Mouse (Mus musculus) myocyte (in vitro differentiated cells): ENCODE data around the gene Ank.

Source experiments
- MYOG ChIP-seq, 3 experiments: IDR thresholded peaks; one replicate each; pipeline ENCODE4 v1.6.1; 2011; ENCODE audit warnings: control low read depth in 2 of 3, low read depth in 2 of 3, mild to moderate bottlenecking in 2 of 3; ENCODE audit not compliant: insufficient read length in 2 of 3, control insufficient read depth in 1 of 3, insufficient read depth in 1 of 3
- POLR2A ChIP-seq: IDR thresholded peaks from one replicate; pipeline ENCODE4 v1.6.1; 2011; ENCODE audit warnings: low read depth, mild to moderate bottlenecking, control low read depth, moderate library complexity; ENCODE audit not compliant: insufficient read length
- USF1 ChIP-seq: IDR thresholded peaks from one replicate; pipeline ENCODE4 v1.6.1; 2011; ENCODE audit warnings: low read depth, mild to moderate bottlenecking, control low read depth, moderate library complexity

GRCm38 (mm10) chr15:27516927-27517326 lies 50.5 kb downstream of the Ank start:
- TF ChIP-seq POLR2A (no peak), USF1 (no peak), MYOG (IDR thresholded peaks at IDR 0.05; ENCODE audit: control insufficient read depth in 1 of 3, insufficient read depth in 1 of 3, insufficient read length in 2 of 3, low read depth in 2 of 3) (no peak)
